Mouse (Mus musculus) liver, embryonic 14.5 days (tissue): ENCODE results near the gene 2610507B11Rik.

ENCODE experiments used
- CTCF ChIP-seq: IDR thresholded peaks from 2 replicates; pipeline ENCODE4 v1.5.1; 2016; ENCODE audit warnings: antibody characterized with exemption, low read depth, control low read depth
- EP300 ChIP-seq: IDR thresholded peaks from 2 replicates; pipeline ENCODE4 v1.6.1; 2016; ENCODE audit warnings: antibody characterized with exemption, low read depth

- TF ChIP-seq CTCF (no peak), EP300 (no peak)
Observed at GRCm38 (mm10) chr11:78213086-78213817, 48.3 kb upstream of the 2610507B11Rik start.
